Mouse (Mus musculus) intestine, embryonic 14.5 days (tissue): ENCODE measurements around the gene Slamf1. TPM values are rescaled to one million over a fixed set of nuclear protein-coding genes. Genes with fewer than 3 reads are reported as not detected.

Experiments used
- polyA plus RNA-seq: library from polyadenylated mRNA; unstranded; fragments of >200 nt; fragmentation: Nextera tagmentation; extraction: Ambion mirVana; gene quantifications from 2 replicates; pipeline ENCODE4 v1.2.1, GENCODE M21; 2014

The Slamf1 gene
- polyA plus RNA-seq, 1 experiment from 2014 or later: 0.15 TPM

Other genes starting within 250 kb of the Slamf1 start
- gene Itln1, start 231.8 kb upstream of the Slamf1 start, polyA plus RNA-seq: not detected in 2 replicates
- 0.31 and 0.35 TPM in 2 replicates for gene Cd244a, start 207.9 kb upstream of the Slamf1 start, polyA plus RNA-seq
- gene Ly9, start 159.7 kb upstream of the Slamf1 start, polyA plus RNA-seq: 0.11 and 0.15 TPM in 2 replicates
- gene Slamf7, start 114.1 kb upstream of the Slamf1 start, polyA plus RNA-seq: 0.16 TPM in 1 of 2 replicates, not detected in the other
- 2.5 and 3.8 TPM in 2 replicates for gene Cd48, start 85.1 kb upstream of the Slamf1 start, polyA plus RNA-seq
- 1.5 and 1.8 TPM in 2 replicates for gene Cd84, start 72.6 kb downstream of the Slamf1 start, polyA plus RNA-seq
- not detected in 2 replicates for gene Gm10521, start 128.5 kb downstream of the Slamf1 start, polyA plus RNA-seq
- 0.28 TPM in 1 of 2 replicates, not detected in the other for gene Slamf6, start 150.4 kb downstream of the Slamf1 start, polyA plus RNA-seq